Mouse (Mus musculus) ES-Bruce4 (cell line): ENCODE results near the gene Hdac5.

ENCODE experiments used
- CTCF ChIP-seq: IDR thresholded peaks from one replicate; pipeline ENCODE4 v1.8.1; 2011; ENCODE audit warnings: low read depth, low read length
- POLR2A ChIP-seq: IDR thresholded peaks from one replicate; pipeline ENCODE4 v1.8.1; 2011; ENCODE audit warnings: low read length; ENCODE audit not compliant: insufficient read depth

GRCm38 (mm10) chr11:102229331-102229953, 524 bp downstream of the Hdac5 start:
- TF ChIP-seq CTCF, result no peak
- no peak for TF ChIP-seq POLR2A
